Mouse (Mus musculus): ENCODE results near the gene Gstp3. TPM values are rescaled to one million over a fixed set of nuclear protein-coding genes. Genes with fewer than 3 reads are reported as not detected.

Gstp3 gene
- polyA plus RNA-seq, 1 experiment from 2014 or later, result 15.0 TPM

DNA sequence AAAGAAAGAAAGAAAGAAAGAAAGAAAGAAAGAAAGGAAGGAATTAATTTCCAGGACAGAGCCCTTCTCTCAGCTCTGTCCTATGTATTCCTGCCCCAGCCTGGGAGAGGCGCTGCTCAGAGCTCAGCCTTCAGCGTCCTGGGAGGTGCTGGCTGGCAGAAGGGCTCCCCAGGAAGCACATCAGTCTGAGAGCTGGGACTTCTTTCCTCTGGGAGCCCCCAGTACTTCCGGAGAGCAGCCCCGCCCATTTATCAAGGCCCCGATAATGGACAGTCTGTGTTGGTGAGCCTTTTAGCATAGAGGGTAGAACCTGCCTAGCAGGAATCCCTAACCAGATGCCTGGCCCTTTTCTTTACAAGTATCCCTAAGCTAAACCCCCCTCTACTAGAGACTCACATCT, 28.8 kb upstream of the Gstp3 start:
- Histone ChIP-seq H3K27me3 (replicated peaks) (peaks cover 64% of the 10 kb centered on the region), H3K9me3 (replicated peaks) (no peaks in the 10 kb centered on the region), H3K36me3 (no peaks in the 10 kb centered on the region), H3K27ac (no peak overlapping the region), H3K9ac (0 out of 2 replicates have a peak overlapping the region, but pooled peaks have one; percentile 32), H3K4me1 (peaks cover 26% of the 10 kb centered on the region), H3K4me3 (no peak overlapping the region), H3K4me2 (peak overlapping the region; percentile 24; the same call in 1 of the 2 replicates)
- ATAC-seq, result no peak
- 12% methylated on average over 5 of the region's 5 CpGs for WGBS (ENCODE audit: insufficient replicate concordance)

DNA sequence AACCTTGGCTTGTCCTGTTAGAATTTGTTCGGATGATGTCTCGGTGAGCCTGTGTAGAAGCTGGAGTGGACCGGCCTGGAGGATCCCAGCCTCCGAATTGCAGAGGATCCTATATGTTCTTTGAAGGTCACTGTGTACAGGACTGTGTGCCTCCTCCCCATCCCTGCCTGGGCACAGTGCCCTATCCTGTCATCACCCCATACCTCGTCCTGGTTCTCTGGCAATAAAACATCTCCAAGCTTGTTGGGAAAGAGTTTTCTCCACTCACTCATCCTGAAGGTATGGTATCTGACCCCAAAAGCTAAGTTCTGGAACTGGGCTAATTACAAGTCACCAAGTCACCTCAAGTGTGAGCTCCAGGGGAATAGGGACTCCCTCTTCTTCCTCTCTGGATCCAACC, 27.7 kb upstream of the Gstp3 start:
- no peak for ATAC-seq
- Histone ChIP-seq H3K27me3 (replicated peaks) (peaks cover 72% of the 10 kb centered on the region), H3K27ac (no peak overlapping the region), H3K9ac (no peak overlapping the region), H3K36me3 (no peaks in the 10 kb centered on the region), H3K4me1 (peaks cover 18% of the 10 kb centered on the region), H3K4me3 (no peak overlapping the region), H3K9me3 (replicated peaks) (no peaks in the 10 kb centered on the region), H3K4me2 (no peak overlapping the region)
- 77% methylated on average over 5 of the region's 5 CpGs for WGBS (ENCODE audit: insufficient replicate concordance)

DNA sequence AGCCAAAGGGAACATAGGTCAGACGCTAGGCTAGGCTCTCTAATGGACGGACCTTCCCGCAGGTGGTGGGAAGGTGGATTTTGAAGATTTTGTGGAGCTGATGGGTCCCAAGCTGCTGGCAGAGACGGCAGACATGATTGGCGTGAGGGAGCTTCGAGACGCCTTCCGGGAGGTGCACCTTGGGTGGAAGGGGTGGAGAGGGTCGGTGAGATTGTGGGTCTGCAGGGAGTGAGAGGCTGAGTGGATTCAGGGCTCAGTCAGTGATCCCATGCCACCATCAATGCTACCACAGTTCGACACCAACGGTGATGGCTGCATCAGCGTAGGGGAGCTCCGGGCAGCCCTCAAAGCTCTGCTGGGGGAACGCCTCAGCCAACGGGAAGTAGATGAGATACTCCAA, 26.8 kb upstream of the Gstp3 start:
- Histone ChIP-seq H3K4me1 (peaks cover 18% of the 10 kb centered on the region), H3K27me3 (replicated peaks) (peaks cover 75% of the 10 kb centered on the region), H3K36me3 (no peaks in the 10 kb centered on the region), H3K9me3 (replicated peaks) (no peaks in the 10 kb centered on the region), H3K4me2 (no peak overlapping the region), H3K27ac (no peak overlapping the region), H3K9ac (no peak overlapping the region), H3K4me3 (no peak overlapping the region)
- 70% methylated on average over 15 of the region's 15 CpGs for WGBS (ENCODE audit: insufficient replicate concordance)
- ATAC-seq, result no peak

DNA sequence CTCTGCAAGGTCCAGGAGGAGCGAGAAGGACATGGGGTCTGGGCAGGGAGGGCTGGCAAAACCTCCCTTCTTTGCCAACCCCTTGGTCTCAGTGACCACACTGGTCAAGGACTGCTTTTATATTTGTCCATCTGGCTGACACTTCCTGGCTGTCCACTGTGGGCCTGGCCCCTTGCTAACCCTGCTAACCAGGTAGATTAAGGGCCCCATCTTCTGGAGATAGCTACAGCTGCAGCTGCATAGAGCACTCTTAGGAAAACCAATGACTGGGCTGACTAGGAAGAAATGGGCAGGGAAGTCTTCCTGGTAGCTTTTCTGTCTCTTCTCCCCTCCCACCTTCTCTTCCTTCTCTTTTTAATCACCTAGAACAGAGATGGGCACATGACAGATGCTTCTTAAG, 25.6 kb upstream of the Gstp3 start:
- no peak for ATAC-seq
- Histone ChIP-seq H3K4me1 (peaks cover 30% of the 10 kb centered on the region), H3K9me3 (replicated peaks) (no peaks in the 10 kb centered on the region), H3K27ac (no peak overlapping the region), H3K9ac (no peak overlapping the region), H3K4me3 (no peak overlapping the region), H3K4me2 (no peak overlapping the region), H3K27me3 (replicated peaks) (peaks cover 67% of the 10 kb centered on the region), H3K36me3 (no peaks in the 10 kb centered on the region)
- 85% methylated on average over 1 of the region's 1 CpGs for WGBS (ENCODE audit: insufficient replicate concordance)

DNA sequence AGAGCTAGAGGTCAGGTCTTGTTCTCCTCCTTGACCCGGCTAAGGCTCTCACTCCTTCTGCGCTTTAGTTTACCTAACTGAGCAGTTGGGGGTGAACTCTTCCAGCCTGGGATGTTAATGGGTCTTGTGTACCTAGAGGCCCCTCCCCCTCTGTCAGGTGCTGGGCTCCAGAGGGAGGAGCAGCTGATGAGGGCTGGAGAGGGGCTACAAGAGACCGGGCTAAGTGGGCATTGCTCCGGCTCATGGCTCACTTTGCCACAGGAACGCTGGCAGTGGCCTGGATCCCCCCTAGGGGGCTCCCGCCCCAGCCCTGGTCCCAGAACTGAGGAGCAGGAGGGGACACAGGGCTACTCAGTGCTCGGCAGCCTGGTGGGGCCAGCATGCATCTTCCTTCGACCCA, 24.5 kb upstream of the Gstp3 start:
- no peak for ATAC-seq
- Histone ChIP-seq H3K4me3 (no peak overlapping the region), H3K4me1 (peaks cover 41% of the 10 kb centered on the region), H3K9me3 (replicated peaks) (no peaks in the 10 kb centered on the region), H3K4me2 (no peak overlapping the region), H3K27ac (no peak overlapping the region), H3K9ac (0 out of 2 replicates have a peak overlapping the region, but pooled peaks have one; percentile 7), H3K27me3 (replicated peaks) (peaks cover 58% of the 10 kb centered on the region), H3K36me3 (no peaks in the 10 kb centered on the region)
- 41% methylated on average over 8 of the region's 8 CpGs for WGBS (ENCODE audit: insufficient replicate concordance)

DNA sequence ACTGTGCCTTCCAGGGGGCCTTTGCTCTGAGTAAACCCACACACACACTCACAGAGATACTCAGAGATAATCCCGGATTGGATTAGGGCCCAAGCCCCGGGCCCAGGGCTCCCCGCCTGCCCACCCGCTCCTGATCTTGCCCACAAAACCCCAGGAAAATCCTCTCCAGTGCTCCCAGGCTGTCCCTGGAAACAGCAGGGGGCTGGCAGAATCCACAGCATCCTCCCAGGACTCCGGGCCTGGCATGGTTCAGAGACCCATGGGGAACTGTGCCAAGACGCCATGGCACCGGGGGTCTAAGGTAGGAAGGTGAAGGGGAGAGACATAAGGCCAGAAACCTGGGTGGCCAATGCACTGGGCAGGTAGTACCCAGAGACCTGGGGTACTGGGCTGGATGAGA, 23.9 kb upstream of the Gstp3 start:
- Histone ChIP-seq H3K9ac (no peak overlapping the region), H3K27me3 (replicated peaks) (peaks cover 52% of the 10 kb centered on the region), H3K4me1 (peaks cover 38% of the 10 kb centered on the region), H3K36me3 (no peaks in the 10 kb centered on the region), H3K4me3 (no peak overlapping the region), H3K9me3 (replicated peaks) (no peaks in the 10 kb centered on the region), H3K4me2 (no peak overlapping the region), H3K27ac (no peak overlapping the region)
- 68% methylated on average over 7 of the region's 7 CpGs for WGBS (ENCODE audit: insufficient replicate concordance)
- no peak for ATAC-seq

DNA sequence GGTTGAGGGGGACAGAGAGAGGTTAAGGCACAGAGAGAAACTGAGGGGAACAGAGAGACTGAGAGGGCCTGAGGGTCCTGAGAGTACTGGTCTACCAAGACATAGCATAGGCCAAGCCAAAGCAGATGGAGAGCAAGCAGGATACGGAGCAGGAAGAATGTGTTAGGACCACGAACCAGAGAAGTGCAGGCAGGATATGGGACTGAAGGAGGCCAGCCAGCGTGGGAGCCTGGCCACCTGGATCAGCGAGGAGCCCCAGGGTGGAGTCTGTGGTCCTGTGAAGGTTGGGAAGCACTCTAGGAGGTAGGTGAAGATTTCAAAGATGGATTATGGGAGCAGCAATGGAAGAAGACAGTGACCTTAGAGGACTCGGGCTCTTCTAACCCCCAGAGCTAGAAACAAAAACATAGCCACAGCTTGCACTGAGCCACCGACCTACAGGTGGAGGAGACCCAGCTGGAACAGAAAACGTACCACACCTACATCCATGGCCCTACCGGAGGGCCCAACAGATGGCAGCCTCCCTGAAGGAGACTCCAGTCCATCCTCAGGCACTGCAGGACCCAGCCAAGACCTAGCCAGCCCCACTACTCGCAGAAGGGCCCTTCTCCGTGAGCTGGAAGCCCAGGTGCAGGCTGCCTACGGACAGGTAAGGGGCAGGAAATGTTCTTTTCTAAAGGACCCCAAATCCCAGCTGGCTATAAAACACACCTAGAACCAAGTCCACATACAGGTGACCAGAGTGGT, 23.0 kb upstream of the Gstp3 start:
- no peaks in the 10 kb centered on the region for H3K36me3 ChIP-seq
- ATAC-seq, result no peak
- peaks cover 49% of the 10 kb centered on the region for H3K27me3 ChIP-seq (replicated peaks)
- H3K4me1 ChIP-seq, result peaks cover 40% of the 10 kb centered on the region
- no peak overlapping the region for H3K27ac ChIP-seq
- H3K9ac ChIP-seq, result no peak overlapping the region
- no peak overlapping the region for H3K4me2 ChIP-seq
- 72% methylated on average over 11 of the region's 11 CpGs for WGBS (ENCODE audit: insufficient replicate concordance)
- no peaks in the 10 kb centered on the region for H3K9me3 ChIP-seq (replicated peaks)
- H3K4me3 ChIP-seq, result no peak overlapping the region

DNA sequence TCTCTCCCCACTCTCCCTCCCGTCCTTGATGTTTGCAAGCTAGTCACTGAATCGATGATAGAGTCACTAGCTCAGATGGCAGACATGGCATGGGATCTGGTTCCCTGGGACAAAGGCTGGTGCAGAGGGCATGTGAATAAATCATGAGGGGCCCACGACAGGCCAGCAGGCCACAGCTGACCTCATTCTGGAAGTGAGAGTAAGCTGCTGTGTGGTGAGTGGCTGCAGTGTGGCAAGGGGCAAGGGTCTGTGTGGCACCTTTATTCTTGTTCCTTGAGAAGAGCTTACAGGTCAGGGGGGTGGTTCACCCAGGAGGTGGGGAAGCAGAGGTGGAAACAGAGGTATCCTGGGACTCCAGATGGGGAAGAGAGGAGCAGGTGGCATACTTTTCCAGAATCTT, 22.0 kb upstream of the Gstp3 start, which contains the start of gene Cabp2:
Cabp2 (plus strand) TSS at position 185 of the 400 bp plus-strand sequence.
- peak within 1 kb of the TSS; percentile 73 for H3K27ac ChIP-seq
- 63% methylated on average over 3 of the region's 3 CpGs for WGBS (ENCODE audit: insufficient replicate concordance)

DNA sequence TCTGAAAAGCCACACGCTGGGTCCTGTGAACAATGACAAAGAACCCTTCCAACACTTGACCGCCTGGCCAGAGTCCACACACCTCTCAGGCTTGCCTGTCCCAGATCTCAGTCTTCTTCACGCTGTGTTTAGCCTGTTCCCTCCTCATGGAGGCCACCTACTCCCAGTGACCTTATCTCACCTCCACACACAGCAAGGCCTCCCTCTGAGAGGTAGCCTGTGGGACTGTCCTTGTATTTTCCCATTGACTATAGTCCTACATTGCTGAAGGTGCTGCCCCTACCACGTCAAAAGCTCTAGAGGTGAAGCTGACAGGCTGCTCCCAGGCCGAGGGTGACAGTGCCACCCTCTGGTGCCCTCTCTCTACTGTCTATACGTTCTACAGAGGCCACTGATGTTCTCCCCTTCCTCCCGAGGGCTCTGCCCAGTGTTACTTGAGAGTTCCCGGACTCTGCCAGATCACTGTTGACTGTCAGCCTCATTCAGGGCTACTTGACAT, 21.2 kb upstream of the Gstp3 start:
- Histone ChIP-seq H3K4me1 (peaks cover 40% of the 10 kb centered on the region), H3K36me3 (no peaks in the 10 kb centered on the region), H3K9ac (peak overlapping the region; percentile 53), H3K4me3 (no peak overlapping the region), H3K4me2 (peak overlapping the region; percentile 51), H3K27me3 (replicated peaks) (peaks cover 32% of the 10 kb centered on the region), H3K9me3 (replicated peaks) (no peaks in the 10 kb centered on the region), H3K27ac (peak overlapping the region; percentile 73)
- 38% methylated on average over 8 of the region's 8 CpGs for WGBS (ENCODE audit: insufficient replicate concordance)
- peak; percentile 93 for ATAC-seq

More for the DNA sequence above, 22.0 kb upstream of the Gstp3 start, which contains the start of gene Cabp2:
- no peaks in the 10 kb centered on the region for H3K36me3 ChIP-seq
- H3K4me3 ChIP-seq, result no peak within 1 kb of the TSS
- peaks cover 41% of the 10 kb centered on the region for H3K27me3 ChIP-seq (replicated peaks)
- peak within 1 kb of the TSS; percentile 53 for H3K9ac ChIP-seq
- no peak for ATAC-seq
- H3K9me3 ChIP-seq (replicated peaks), result no peaks in the 10 kb centered on the region
- H3K4me1 ChIP-seq, result peaks cover 40% of the 10 kb centered on the region
- H3K4me2 ChIP-seq, result peak within 1 kb of the TSS; percentile 51

DNA sequence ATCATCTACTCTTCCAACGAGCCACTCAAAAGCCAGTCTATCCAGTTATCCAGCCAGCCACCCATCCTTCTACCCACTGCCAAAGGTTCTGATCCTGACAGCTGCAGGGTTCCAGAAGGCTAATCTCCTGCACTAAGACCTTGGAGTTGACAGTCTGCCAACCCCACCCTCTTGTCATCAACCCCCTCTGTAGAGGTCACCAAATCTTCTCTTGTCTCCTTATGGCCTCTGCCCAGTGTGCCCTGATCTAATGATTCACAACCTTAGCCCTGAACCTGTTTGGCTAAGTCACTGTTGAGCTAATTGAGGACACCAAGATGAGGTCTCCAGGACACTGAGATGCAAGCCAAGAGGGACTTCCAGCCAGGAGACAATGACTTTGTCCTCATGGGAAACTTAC, 20.2 kb upstream of the Gstp3 start:
- H3K9ac ChIP-seq, result no peak overlapping the region
- H3K4me1 ChIP-seq, result peaks cover 40% of the 10 kb centered on the region
- ATAC-seq, result no peak
- H3K27ac ChIP-seq, result no peak overlapping the region
- H3K9me3 ChIP-seq (replicated peaks), result no peaks in the 10 kb centered on the region
- H3K4me3 ChIP-seq, result no peak overlapping the region
- H3K36me3 ChIP-seq, result no peaks in the 10 kb centered on the region
- H3K27me3 ChIP-seq (replicated peaks), result peaks cover 26% of the 10 kb centered on the region
- no peak overlapping the region for H3K4me2 ChIP-seq
- 57% methylated on average over 1 of the region's 1 CpGs for WGBS (ENCODE audit: insufficient replicate concordance)

DNA sequence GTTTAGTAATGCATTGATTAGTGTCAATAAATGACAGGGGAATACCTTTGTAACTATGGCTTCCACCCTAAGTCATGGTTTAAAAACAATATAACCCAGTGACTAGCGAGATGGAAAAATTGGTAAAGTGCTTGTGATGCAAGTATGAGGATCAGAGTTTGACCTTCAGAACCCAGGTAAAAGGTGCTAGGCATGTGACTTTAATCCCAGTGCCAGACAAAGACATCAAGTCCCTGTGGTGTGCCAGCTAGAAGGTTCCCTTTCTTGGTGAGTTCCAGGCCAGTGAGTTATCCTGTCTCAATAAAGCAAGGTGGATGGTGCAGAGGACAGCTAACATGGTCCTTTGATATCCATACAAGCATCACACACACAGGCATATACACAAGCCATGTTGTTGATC, 16.2 kb upstream of the Gstp3 start:
- no peak overlapping the region for H3K4me2 ChIP-seq
- no peaks in the 10 kb centered on the region for H3K36me3 ChIP-seq
- no peak for ATAC-seq
- no peaks in the 10 kb centered on the region for H3K9me3 ChIP-seq (replicated peaks)
- peaks cover 6% of the 10 kb centered on the region; the same call in 1 of the 2 replicates for H3K27me3 ChIP-seq (replicated peaks)
- H3K27ac ChIP-seq, result no peak overlapping the region
- peaks cover 39% of the 10 kb centered on the region for H3K4me1 ChIP-seq
- H3K9ac ChIP-seq, result no peak overlapping the region
- WGBS (ENCODE audit: insufficient replicate concordance), result 74% methylated on average over 1 of the region's 1 CpGs
- no peak overlapping the region for H3K4me3 ChIP-seq

DNA sequence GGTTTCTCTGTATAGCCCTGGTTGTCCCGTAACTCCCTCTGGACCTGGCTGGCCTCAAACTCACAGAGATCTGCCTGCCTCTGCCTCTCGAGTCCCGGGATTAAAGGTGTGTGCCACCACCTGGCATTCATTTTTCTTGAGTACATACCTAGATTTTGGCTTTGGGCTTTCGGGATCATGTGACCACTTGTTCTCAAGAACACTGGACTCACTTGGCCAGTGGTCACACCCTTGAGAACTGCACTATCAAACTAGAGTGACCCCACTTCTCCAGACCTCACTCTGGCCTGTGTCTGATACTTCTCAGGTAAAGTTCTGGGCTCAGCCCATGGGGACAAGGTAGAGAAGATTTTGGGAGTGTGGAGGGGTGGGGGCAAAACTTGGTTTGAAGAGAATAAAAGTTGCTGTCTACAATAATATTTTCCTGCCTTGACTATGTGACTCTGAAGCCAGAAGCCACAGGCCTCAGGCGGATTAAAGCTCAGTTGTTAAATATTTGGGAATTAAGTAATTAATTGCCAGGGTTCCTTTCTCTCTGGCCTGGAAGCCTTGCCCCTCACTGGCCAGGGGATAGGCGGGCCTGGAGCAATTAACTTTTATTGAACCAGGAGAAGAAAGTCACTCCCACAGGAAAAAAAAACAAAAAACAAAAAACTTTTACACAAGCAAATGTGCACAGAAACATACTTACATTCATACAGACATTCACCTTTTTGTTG, 13.5 kb upstream of the Gstp3 start:
- Histone ChIP-seq H3K9me3 (replicated peaks) (no peaks in the 10 kb centered on the region), H3K36me3 (no peaks in the 10 kb centered on the region), H3K27me3 (replicated peaks) (peaks cover 12% of the 10 kb centered on the region; the same call in 1 of the 2 replicates), H3K9ac (no peak overlapping the region), H3K27ac (no peak overlapping the region), H3K4me1 (peaks cover 22% of the 10 kb centered on the region), H3K4me3 (no peak overlapping the region), H3K4me2 (no peak overlapping the region)
- WGBS (ENCODE audit: insufficient replicate concordance), result 68% methylated on average over 6 of the region's 6 CpGs
- ATAC-seq, result no peak
